Mouse (Mus musculus): Measurements from ENCODE around the gene Ecm1. TPM values are rescaled to one million over a fixed set of nuclear protein-coding genes. Genes with fewer than 3 reads are reported as not detected.
A peak's percentile ranks its signal among the peaks of the same experiment; 100 is the strongest.

Gene Ecm1
- polyA plus RNA-seq, 1 experiment: 125 TPM

DNA sequence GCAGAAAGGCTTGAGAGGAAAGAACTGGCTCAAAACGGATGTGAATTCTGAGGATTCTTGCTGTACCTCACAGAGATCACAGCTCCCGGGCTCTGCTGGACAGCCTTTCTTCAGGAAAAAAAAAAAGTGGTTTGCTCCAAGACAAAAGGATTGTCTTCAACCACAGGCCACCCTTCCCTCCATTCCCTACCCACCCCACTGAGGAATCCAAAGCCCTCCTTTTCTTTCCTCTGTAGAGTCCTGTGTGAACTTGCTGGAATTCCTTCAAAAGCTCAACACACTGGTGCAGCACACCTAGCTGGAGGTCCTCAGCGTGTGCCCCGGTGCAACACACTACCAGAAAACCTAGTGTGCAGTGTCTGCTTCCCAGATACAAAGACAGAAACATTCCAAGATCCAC lies 22.4 kb upstream of the Ecm1 start:
- Histone ChIP-seq H3K4me3 (ENCODE audit: control insufficient read depth, insufficient read depth, low read length) (no peak overlapping the region), H3K36me3 (ENCODE audit: control insufficient read depth, insufficient read depth, low read length) (peaks cover 29% of the 10 kb centered on the region), H3K4me1 (replicated peaks; ENCODE audit: control insufficient read depth, insufficient read depth, low read length) (peaks cover 3% of the 10 kb centered on the region; the same call in 1 of the 2 replicates), H3K27ac (ENCODE audit: control insufficient read depth, insufficient read depth, low read length) (no peak overlapping the region), H3K27me3 (ENCODE audit: control insufficient read depth, insufficient read depth, low read length) (no peaks in the 10 kb centered on the region)
- TF ChIP-seq CTCF (IDR thresholded peaks at IDR 0.05; ENCODE audit: borderline replicate concordance, control insufficient read depth, extremely low read depth, insufficient read depth, low read length, poor library complexity) (no peak), POLR2A (IDR thresholded peaks at IDR 0.05; ENCODE audit: control insufficient read depth, extremely low read depth, insufficient read depth, low read length, poor library complexity) (no peak)
- 92% methylated on average over 4 of the region's 4 CpGs for WGBS
- DNase-seq: no peak

DNA sequence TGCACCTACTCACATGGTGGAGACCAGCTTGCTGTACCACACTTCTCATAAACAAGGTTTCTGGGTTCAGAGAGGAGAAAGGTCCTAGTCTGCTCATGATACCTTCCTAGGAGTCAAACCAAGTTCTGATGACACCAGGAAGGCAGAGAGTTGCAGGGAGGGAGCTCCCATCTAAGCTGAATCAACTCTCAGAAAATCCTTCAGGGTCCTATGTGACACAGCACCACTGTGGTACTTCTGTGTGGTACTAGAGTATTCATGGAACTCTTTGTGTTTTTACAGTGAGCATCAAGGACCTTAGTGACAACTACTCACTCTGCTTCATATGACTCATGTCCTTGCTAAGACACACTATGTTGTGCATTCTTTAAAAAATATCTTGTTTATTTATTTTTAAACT lies 21.3 kb upstream of the Ecm1 start:
- Histone ChIP-seq H3K4me3 (ENCODE audit: control insufficient read depth, insufficient read depth, low read length) (no peak overlapping the region), H3K36me3 (ENCODE audit: control insufficient read depth, insufficient read depth, low read length) (peaks cover 21% of the 10 kb centered on the region), H3K27me3 (ENCODE audit: control insufficient read depth, insufficient read depth, low read length) (no peaks in the 10 kb centered on the region), H3K4me1 (replicated peaks; ENCODE audit: control insufficient read depth, insufficient read depth, low read length) (peaks cover 3% of the 10 kb centered on the region; the same call in 1 of the 2 replicates), H3K27ac (ENCODE audit: control insufficient read depth, insufficient read depth, low read length) (no peak overlapping the region)
- DNase-seq: no peak
- TF ChIP-seq POLR2A (IDR thresholded peaks at IDR 0.05; ENCODE audit: control insufficient read depth, extremely low read depth, insufficient read depth, low read length, poor library complexity) (no peak), CTCF (IDR thresholded peaks at IDR 0.05; ENCODE audit: borderline replicate concordance, control insufficient read depth, extremely low read depth, insufficient read depth, low read length, poor library complexity) (no peak)

GRCm38 (mm10) chr3:95760106-95760505 lies 20.7 kb upstream of the Ecm1 start, which contains the start of gene Tars2:
TSS of gene Tars2 (minus strand) at chr3:95760206.
- 97% methylated on average over 6 of the region's 6 CpGs for WGBS
- no peaks in the 10 kb centered on the region for H3K27me3 ChIP-seq (ENCODE audit: control insufficient read depth, insufficient read depth, low read length)
- peaks cover 15% of the 10 kb centered on the region for H3K36me3 ChIP-seq (ENCODE audit: control insufficient read depth, insufficient read depth, low read length)
- no peak for TF ChIP-seq POLR2A (IDR thresholded peaks at IDR 0.05; ENCODE audit: control insufficient read depth, extremely low read depth, insufficient read depth, low read length, poor library complexity)
- TF ChIP-seq CTCF (IDR thresholded peaks at IDR 0.05; ENCODE audit: borderline replicate concordance, control insufficient read depth, extremely low read depth, insufficient read depth, low read length, poor library complexity): no peak
- no peak for DNase-seq
- no peak within 1 kb of the TSS for H3K4me3 ChIP-seq (ENCODE audit: control insufficient read depth, insufficient read depth, low read length)
- H3K27ac ChIP-seq (ENCODE audit: control insufficient read depth, insufficient read depth, low read length): no peak within 1 kb of the TSS
- H3K4me1 ChIP-seq (replicated peaks; ENCODE audit: control insufficient read depth, insufficient read depth, low read length): peaks cover 3% of the 10 kb centered on the region; the same call in 1 of the 2 replicates

DNA sequence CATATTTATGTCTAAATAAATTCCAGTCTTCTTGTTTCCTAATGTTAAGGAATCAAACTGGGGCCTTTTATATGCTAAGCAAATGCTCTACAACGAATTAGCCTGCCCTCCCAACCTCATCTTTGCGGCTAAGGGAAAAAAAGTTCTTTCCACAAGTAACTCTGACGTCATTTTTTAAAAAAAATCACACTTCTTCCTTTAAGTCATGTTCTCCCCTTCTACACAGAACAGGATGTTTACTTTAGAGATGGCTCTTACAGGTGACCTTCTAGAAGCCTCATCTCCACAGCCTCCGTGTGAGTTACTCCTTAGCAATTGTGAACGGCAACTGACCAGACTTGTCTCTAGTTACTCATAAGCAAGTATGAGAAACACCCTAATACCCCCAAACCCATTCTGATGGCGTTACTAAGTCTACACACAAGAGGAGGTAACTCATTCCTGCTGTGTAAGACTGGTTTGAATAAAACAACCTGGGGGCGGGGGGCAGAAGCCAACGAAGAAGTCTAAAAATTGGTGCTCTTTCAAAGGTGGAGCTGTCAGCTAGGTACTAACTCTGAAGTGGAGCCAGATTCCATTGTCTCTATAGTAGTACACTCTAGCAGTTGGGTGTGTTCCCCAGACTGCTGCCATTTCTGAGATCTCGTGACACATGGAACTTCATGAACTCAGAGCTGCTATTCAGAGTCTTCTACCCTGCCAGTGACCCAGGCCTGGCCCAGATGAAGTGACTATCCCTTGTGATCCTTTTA lies 19.3 kb upstream of the Ecm1 start:
- TF ChIP-seq CTCF (IDR thresholded peaks at IDR 0.05; ENCODE audit: borderline replicate concordance, control insufficient read depth, extremely low read depth, insufficient read depth, low read length, poor library complexity): no peak
- TF ChIP-seq POLR2A (IDR thresholded peaks at IDR 0.05; ENCODE audit: control insufficient read depth, extremely low read depth, insufficient read depth, low read length, poor library complexity): no peak
- peaks cover under 1% of the 10 kb centered on the region; the same call in 1 of the 2 replicates for H3K36me3 ChIP-seq (ENCODE audit: control insufficient read depth, insufficient read depth, low read length)
- peaks cover 3% of the 10 kb centered on the region; the same call in 1 of the 2 replicates for H3K4me1 ChIP-seq (replicated peaks; ENCODE audit: control insufficient read depth, insufficient read depth, low read length)
- H3K4me3 ChIP-seq (ENCODE audit: control insufficient read depth, insufficient read depth, low read length): no peak overlapping the region
- DNase-seq: no peak
- 44% methylated on average over 9 of the region's 9 CpGs for WGBS
- no peak overlapping the region for H3K27ac ChIP-seq (ENCODE audit: control insufficient read depth, insufficient read depth, low read length)
- H3K27me3 ChIP-seq (ENCODE audit: control insufficient read depth, insufficient read depth, low read length): no peaks in the 10 kb centered on the region

GRCm38 (mm10) chr3:95756808-95757207 lies 17.4 kb upstream of the Ecm1 start:
- TF ChIP-seq POLR2A (IDR thresholded peaks at IDR 0.05; ENCODE audit: control insufficient read depth, extremely low read depth, insufficient read depth, low read length, poor library complexity) (no peak), CTCF (IDR thresholded peaks at IDR 0.05; ENCODE audit: borderline replicate concordance, control insufficient read depth, extremely low read depth, insufficient read depth, low read length, poor library complexity) (no peak)
- no peak overlapping the region for H3K27ac ChIP-seq (ENCODE audit: control insufficient read depth, insufficient read depth, low read length)
- no peaks in the 10 kb centered on the region; the same call in 1 of the 2 replicates for H3K36me3 ChIP-seq (ENCODE audit: control insufficient read depth, insufficient read depth, low read length)
- WGBS: 87% methylated on average over 2 of the region's 2 CpGs
- no peak for DNase-seq
- peaks cover 3% of the 10 kb centered on the region; the same call in 1 of the 2 replicates for H3K4me1 ChIP-seq (replicated peaks; ENCODE audit: control insufficient read depth, insufficient read depth, low read length)
- no peak overlapping the region for H3K4me3 ChIP-seq (ENCODE audit: control insufficient read depth, insufficient read depth, low read length)
- H3K27me3 ChIP-seq (ENCODE audit: control insufficient read depth, insufficient read depth, low read length): no peaks in the 10 kb centered on the region

DNA sequence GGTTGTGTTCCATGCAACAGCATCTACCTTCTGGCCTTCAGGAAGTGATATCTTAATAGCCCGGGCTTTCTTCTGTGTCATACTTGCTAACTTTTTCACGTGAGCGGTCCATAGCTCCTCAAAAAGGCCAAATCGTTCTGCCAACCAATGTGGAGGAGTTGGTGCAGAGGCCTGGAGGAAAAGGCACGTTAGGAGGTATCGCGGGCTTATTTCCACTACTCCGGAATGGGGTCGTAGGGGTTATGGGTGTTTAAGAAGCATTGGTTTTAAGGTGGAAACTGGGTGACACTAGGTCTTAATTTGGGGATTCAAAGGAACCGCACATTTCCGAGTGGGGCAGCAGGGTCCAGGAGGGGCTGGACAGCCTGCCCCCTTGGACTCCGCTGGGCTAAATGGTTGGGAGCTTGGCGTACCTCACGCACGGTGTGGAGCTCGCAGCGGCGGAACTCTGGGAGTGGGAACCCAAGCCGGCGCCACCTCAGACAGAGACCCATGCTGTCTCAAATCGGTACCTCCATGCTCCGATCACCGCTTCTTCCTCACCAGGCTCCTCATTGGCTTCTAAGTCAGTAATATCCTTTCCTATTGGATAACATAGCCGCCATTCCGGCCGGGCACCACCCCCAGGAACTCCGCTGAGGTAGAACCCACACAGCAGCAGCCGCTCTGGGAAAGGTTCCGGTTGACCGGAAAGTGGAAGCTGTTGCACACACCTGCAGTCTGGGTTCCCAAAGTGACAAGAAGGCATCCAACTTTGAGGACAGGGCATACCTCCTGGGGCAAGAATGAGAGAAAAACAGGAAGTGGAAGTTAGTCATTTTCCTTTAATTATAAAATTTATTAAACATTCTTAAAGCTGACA lies 15.2 kb upstream of the Ecm1 start:
- Histone ChIP-seq H3K4me1 (replicated peaks; ENCODE audit: control insufficient read depth, insufficient read depth, low read length) (peaks cover 3% of the 10 kb centered on the region; the same call in 1 of the 2 replicates), H3K27me3 (ENCODE audit: control insufficient read depth, insufficient read depth, low read length) (no peaks in the 10 kb centered on the region), H3K27ac (ENCODE audit: control insufficient read depth, insufficient read depth, low read length) (no peak overlapping the region), H3K4me3 (ENCODE audit: control insufficient read depth, insufficient read depth, low read length) (peak overlapping the region; percentile 90), H3K36me3 (ENCODE audit: control insufficient read depth, insufficient read depth, low read length) (peaks cover 12% of the 10 kb centered on the region)
- WGBS: under 1% methylated on average over 30 of the region's 30 CpGs
- no peak for TF ChIP-seq CTCF (IDR thresholded peaks at IDR 0.05; ENCODE audit: borderline replicate concordance, control insufficient read depth, extremely low read depth, insufficient read depth, low read length, poor library complexity)
- no peak for TF ChIP-seq POLR2A (IDR thresholded peaks at IDR 0.05; ENCODE audit: control insufficient read depth, extremely low read depth, insufficient read depth, low read length, poor library complexity)
- peak; percentile 93 for DNase-seq

Measured in thymus, adult 2 months (tissue).